13 mouse cellular contexts compared by ENCODE assay signal in genomic region chr1:127603697-127604631, GRCm38 (mm10).
DNase-seq lines count a peak whose midpoint lies in the region; ATAC-seq lines count a peak whose summit lies in the region.
"Had no signal": no experiment of that assay in that cellular context is flagged by ENCODE, and none has a peak within 500 bp of the region (broad histone marks: within the 10 kb centered on the region; RNA-seq: fewer than 3 reads in every experiment).

No protein-coding gene starts in this region.

- no peak overlapping the region for H3K4me2 ChIP-seq in hindbrain, embryonic 12.5 days (replicated peaks)
- peak overlapping the region; percentile 7; the same call in 1 of the 2 replicates for H3K4me2 ChIP-seq in midbrain, embryonic 16.5 days (ENCODE audit: low read length)

- no peak overlapping the region for H3K27ac ChIP-seq in hindbrain, embryonic 12.5 days
- H3K27ac ChIP-seq in midbrain, embryonic 16.5 days (ENCODE audit: low read length): peak overlapping the region; percentile 80

- 52% methylated on average over 9 of the region's 9 CpGs for WGBS in hindbrain, embryonic 12.5 days
- 35% methylated on average over 9 of the region's 9 CpGs for WGBS in midbrain, embryonic 16.5 days

- peak; percentile 43 for DNase-seq in heart, adult 11 months
- no peak for DNase-seq in heart, adult 18-20 months
- peak; percentile 42 for DNase-seq in brain, embryonic 18.5 days (ENCODE audit: low read depth, low spot score)
- DNase-seq in cerebellum, adult 11 months: no peak
- DNase-seq in frontal cortex, postnatal 14 days (ENCODE audit: low spot score in 2 of 2): no peak
- DNase-seq: adrenal gland, adult 8-10 months; B cell, adult 2 months; gastrocnemius, postnatal 14 days; heart, postnatal 10 days; kidney, adult 2 months had no signal

- no peaks in the 10 kb centered on the region for H3K27me3 ChIP-seq in hindbrain, embryonic 12.5 days
- no peaks in the 10 kb centered on the region for H3K27me3 ChIP-seq in midbrain, embryonic 16.5 days (ENCODE audit: control insufficient read depth, insufficient read depth, low read depth, low read length)

- H3K4me3 ChIP-seq in hindbrain, embryonic 12.5 days: no peak overlapping the region
- H3K4me3 ChIP-seq in midbrain, embryonic 16.5 days (ENCODE audit: low read depth, low read length): no peak overlapping the region

- H3K36me3 ChIP-seq in hindbrain, embryonic 12.5 days: no peaks in the 10 kb centered on the region
- H3K36me3 ChIP-seq in midbrain, embryonic 16.5 days (ENCODE audit: control insufficient read depth, insufficient read depth, low read length): no peaks in the 10 kb centered on the region

- no peak overlapping the region for H3K9ac ChIP-seq in hindbrain, embryonic 12.5 days
- no peak overlapping the region for H3K9ac ChIP-seq in midbrain, embryonic 16.5 days (ENCODE audit: low read depth, low read length)

- ATAC-seq in hindbrain, embryonic 12.5 days (ENCODE audit: low FRiP score): peak; percentile 77; the same call in 1 of the 2 replicates
- peak; percentile 93 for ATAC-seq in midbrain, embryonic 16.5 days
- no peak for ATAC-seq in megakaryocyte progenitor cell, adult 5-6 weeks (replicated peaks; ENCODE audit: poor library complexity)

- H3K4me1 ChIP-seq in hindbrain, embryonic 12.5 days: peaks cover 9% of the 10 kb centered on the region; the same call in 1 of the 2 replicates
- peaks cover 22% of the 10 kb centered on the region for H3K4me1 ChIP-seq in midbrain, embryonic 16.5 days (ENCODE audit: control insufficient read depth, insufficient read depth, low read length)

- H3K9me3 ChIP-seq in hindbrain, embryonic 12.5 days (replicated peaks): no peaks in the 10 kb centered on the region
- no peaks in the 10 kb centered on the region for H3K9me3 ChIP-seq in midbrain, embryonic 16.5 days (replicated peaks; ENCODE audit: control insufficient read depth, low read length, poor library complexity, severe bottlenecking)

Comparison
In these comparisons a context has a peak if more than half of its experiments do, and no peak if none do; other contexts are left out.
1. DNase-seq: peak in heart, adult 11 months (single experiment) and brain, embryonic 18.5 days (single experiment); none in heart, adult 18-20 months (0 of 2), cerebellum, adult 11 months (single experiment) and frontal cortex, postnatal 14 days (0 of 2).